Mouse (Mus musculus) neural tube, embryonic 10.5 days (tissue): ENCODE data around the gene Abhd15.

Experiments
- DNase-seq: peaks from one replicate; pipeline ENCODE4 v3.0.0-alpha.2; 2017; ENCODE audit warnings: low spot score; ENCODE audit errors: extremely low spot score

Gene Abhd15

DNA sequence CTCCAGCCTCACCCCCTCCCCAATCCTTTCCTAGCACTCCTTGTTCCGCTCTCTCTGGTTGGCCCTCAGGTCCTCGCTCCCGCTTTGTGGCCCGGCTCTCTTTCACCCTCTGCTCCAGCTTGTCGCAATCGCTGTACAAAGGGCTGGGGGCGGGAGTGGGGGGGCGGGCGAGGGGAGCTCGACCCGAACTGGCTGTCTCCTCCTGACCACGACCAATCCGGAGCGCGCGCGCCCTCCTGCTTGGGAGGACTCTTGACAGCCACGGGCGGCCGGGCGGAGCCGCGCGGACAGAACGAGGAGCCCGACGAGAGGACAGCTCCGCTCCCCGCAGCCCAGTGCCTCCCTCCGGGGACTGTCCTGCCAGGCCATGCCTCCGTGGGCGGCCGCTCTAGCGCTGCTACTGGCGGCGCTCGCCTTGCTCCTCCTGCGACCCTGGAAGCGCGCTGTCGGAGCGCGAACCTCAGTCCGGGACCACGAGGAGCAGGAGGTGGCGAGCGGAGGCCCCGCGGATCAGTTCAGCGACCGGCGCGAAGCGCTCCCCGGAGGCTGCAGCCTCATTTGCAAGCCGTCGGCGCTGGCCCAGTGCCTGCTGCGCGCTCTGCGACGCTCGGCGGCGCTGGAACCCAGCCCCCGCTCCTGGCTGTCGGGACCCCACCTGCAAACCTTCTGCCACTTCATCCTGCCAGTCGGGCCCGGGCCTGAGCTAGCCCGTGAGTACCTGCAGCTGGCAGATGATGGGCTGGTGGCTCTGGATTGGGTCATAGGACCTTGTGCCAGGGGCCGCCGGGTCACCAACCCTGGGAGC lies at the start of gene Abhd15:
Abhd15 (plus strand) TSS at position 290 of the 805 bp plus-strand sequence.
- DNase-seq: peak; percentile 88

DNA sequence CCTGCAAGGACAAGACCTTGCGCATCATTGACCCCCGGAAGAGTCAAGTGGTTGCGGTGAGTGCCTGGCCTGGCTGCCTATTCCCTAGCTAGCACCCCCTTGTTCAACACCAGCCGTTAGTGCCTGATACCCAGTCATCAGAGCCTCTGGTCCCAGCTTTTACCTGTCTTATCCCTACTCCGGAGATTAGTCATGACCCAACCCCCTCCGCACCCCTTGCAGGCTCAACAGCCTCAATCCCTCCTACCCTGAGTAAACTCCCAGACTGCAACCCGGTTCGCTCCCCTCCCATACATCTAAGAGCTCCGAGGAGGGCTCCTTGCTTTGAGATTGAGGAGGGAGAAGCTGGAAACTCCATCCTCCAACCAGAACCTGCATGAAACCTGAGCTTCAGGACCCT lies 48.4 kb upstream of the Abhd15 start:
- no peak for DNase-seq

DNA sequence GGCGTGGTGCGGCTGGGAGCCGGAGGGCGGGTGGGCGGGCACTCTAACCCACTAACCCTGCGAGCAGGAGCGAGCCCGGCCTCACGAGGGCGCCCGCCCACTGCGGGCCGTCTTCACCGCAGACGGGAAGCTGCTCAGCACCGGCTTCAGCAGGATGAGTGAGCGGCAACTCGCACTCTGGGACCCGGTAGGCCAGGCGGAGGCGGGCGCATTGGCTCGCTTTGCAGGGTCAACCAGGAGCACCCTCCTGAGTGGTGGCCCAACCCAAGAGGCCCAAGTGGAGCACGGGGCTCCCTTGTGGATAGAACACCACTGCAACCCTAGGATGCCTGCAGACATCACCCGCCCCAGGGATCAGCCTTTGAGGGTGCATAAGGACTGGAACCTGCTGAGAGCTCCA lies 47.8 kb upstream of the Abhd15 start:
- peak; percentile 65 for DNase-seq

- DNase-seq: peak; percentile 54
Observed at GRCm38 (mm10) chr11:77467784-77468183, 47.1 kb upstream of the Abhd15 start.

GRCm38 (mm10) chr11:77468397-77468796 lies 46.5 kb upstream of the Abhd15 start:
- DNase-seq: no peak

GRCm38 (mm10) chr11:77471407-77471806 lies 43.5 kb upstream of the Abhd15 start:
- no peak for DNase-seq

- no peak for DNase-seq
Observed at GRCm38 (mm10) chr11:77472775-77473174, 42.1 kb upstream of the Abhd15 start.

DNA sequence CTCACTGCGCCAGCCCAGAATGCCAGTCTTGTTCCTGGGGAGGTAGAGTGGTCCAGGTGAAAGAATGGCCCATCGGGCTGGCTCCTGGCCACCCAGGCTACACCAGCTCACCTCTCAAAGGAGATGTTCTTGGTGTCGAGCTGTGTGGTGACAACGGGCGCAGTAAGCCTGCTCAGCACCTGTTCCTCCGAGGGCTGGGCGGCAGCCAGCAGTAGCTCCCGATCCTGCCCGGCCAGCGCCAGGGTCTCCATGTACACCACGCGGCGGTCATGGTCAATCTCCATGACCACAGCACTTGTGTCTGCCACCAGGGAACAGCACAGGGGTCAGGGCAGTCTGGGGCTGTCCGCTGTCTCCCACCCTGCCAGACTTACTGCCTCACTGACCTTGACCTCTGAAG lies 38.7 kb upstream of the Abhd15 start:
- no peak for DNase-seq

GRCm38 (mm10) chr11:77476895-77477294 lies 38.0 kb upstream of the Abhd15 start:
- DNase-seq: no peak

- DNase-seq: no peak
Observed at GRCm38 (mm10) chr11:77483043-77483442, 31.9 kb upstream of the Abhd15 start.

DNA sequence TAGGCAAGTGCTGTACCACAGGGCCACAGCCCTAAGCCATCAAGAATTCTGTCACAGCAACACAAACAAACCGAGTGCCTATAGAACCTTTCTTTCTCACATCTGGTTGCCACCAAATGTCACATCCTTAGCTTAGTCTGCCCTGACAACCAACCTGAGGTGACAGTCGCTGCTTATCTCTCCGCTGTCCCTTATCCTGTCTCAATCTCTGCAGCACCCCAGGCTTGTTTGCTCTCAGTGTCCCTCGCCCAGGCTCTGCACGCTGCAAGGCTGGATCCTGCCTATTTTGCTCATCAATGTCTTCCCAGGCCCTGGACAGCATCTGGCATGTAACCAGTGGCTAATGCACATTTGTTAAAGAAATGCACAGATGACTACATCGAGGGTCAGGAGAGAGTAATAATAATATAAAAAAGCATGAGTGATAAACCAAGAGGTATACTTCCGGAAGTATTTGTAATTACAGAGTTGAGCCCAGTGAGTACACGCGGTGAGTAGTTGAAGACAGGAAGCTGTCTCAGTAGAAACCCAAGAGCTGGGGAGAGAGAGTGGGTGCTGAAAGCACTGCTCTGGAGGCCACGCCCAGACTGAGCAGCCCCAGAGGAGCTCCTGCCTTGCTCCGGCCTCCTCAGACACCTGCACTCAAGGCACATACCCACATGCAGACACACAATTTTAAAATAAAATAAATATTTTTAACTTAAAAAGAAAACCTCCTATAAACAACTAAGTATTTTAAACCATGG lies 31.2 kb upstream of the Abhd15 start:
- DNase-seq: no peak

- DNase-seq: no peak
Observed at GRCm38 (mm10) chr11:77485229-77485628, 29.7 kb upstream of the Abhd15 start.

DNA sequence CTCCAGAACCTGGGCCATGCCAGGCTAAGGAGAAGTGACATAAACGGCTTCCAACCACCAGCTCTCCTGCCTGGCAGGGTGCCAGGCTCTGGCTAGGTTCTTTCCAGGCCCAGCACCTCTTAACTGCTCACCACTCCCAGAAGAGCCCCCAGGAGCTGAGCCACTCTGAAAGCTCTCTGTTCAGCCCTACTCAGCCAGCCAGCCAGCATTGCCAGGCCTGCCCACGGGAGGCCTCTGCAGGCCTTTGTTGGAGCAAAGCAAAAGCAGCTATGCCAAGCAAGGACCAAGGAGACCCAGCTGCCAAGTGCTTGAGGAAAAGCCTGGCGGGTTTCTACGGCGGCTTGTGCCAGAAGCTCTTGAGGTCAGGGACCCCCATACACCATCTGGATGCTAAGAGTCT lies 28.1 kb upstream of the Abhd15 start:
- no peak for DNase-seq

GRCm38 (mm10) chr11:77488771-77489581 lies 25.9 kb upstream of the Abhd15 start:
- peak; percentile 62 for DNase-seq

- DNase-seq: peak; percentile 83
Observed at GRCm38 (mm10) chr11:77489591-77490235, 25.2 kb upstream of the Abhd15 start, which contains the start of gene Ankrd13b. TSS of gene Ankrd13b (minus strand) at chr11:77489678.

GRCm38 (mm10) chr11:77490451-77490850 lies 24.5 kb upstream of the Abhd15 start:
- no peak for DNase-seq

DNA sequence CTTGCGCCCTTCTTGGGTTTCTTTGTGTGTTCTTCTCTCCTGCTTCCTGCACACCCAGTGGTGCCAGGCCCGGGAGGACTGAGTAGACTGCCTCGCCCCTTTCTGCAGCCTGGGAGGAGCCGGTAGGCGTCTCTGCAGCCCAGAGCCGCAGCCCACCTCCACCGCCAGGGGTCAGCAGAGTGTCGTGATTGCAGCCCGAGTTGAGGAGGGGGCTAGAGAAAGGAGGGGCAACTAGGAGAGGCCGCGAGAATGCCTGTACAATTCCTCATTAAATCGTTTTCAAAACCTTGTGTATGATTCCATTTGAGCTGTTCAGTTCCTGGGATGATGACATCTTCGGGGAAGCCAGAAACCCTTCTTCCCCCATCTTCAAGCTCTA lies 23.8 kb upstream of the Abhd15 start:
- DNase-seq: peak; percentile 98

DNA sequence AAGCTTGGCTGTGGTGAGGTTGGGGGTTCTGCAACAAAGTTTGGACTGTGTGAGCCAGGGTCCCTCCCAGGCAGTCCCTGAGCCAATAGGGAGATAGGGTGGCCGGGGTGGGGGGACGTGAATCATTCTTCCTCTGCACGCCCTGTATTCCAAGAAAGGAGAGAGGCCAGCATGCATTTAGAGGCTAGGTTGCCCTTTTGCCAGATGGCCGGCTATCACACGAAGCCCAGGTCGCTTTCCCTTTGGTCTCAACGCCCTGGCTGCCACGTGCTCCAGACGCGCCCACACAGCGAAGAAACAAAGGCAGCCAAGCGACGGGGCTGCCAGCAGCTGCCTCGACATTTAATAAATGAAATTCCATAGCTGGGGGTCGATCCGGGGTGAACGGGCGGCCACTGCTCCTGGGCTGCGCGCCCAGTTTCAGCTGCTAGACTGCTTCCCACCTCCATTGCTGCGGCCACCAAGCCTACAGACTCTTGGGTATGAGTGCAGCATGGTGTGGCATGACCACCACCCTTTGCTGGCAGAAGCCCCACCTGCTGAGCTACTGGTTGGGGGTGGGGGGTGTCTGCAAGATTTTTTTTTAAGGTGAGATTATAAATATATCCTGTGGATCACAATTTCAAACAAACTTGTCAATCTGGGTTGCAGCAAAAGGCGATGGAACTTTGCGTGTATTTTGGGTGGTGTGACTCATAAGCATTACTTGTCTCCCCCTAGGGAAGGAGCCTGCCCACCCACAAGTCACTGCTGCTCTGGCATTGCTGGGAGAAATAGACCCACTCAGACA lies 23.2 kb upstream of the Abhd15 start:
- no peak for DNase-seq

DNA sequence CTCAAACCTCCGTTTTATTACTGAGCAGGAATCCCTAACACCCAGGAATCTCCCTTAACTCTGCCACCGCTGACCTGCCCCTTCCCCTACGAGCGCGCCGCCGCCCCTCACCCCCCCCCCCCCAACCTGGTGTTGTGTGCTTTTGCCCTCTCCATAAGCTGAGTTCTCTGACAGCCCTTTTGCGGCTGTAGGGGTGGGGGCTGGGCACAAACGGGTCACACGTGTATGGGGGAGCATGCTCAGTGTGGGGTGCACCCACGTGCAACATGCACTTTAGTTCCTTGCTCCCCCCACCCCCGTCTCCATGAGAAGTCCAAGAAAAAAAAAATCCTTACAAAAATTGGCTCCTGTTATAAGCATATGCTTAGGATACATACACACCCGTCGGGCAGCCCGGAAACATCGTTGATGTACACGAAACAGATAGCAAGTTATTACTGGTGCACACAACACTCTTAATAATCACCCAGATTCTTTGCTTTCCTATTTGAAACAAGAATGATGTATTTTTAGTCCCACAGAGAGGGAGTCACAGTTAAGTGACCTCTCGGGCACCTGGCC lies 22.5 kb upstream of the Abhd15 start:
- peak; percentile 38 for DNase-seq

- DNase-seq: peak; percentile 88
Observed at GRCm38 (mm10) chr11:77492911-77493332, 22.0 kb upstream of the Abhd15 start.
